Mouse (Mus musculus) pancreas, adult 10 weeks (tissue): ENCODE measurements around the gene Nps. TPM values are rescaled to one million over a fixed set of nuclear protein-coding genes. Genes with fewer than 3 reads are reported as not detected.

Experiments used
- polyA plus RNA-seq: library from polyadenylated mRNA; stranded (reverse); fragments of 350-450 nt; fragmentation: Illumina TruSeq; extraction: RNeasy Lipid Tissue Mini Kit (QIAGEN cat#74804); gene quantifications from one replicate; pipeline ENCODE4 v1.2.3, GENCODE M21; 2015; ENCODE audit warnings: low read depth, low replicate concordance; ENCODE audit not compliant: insufficient read depth

The Nps gene
- polyA plus RNA-seq: not detected

DNA sequence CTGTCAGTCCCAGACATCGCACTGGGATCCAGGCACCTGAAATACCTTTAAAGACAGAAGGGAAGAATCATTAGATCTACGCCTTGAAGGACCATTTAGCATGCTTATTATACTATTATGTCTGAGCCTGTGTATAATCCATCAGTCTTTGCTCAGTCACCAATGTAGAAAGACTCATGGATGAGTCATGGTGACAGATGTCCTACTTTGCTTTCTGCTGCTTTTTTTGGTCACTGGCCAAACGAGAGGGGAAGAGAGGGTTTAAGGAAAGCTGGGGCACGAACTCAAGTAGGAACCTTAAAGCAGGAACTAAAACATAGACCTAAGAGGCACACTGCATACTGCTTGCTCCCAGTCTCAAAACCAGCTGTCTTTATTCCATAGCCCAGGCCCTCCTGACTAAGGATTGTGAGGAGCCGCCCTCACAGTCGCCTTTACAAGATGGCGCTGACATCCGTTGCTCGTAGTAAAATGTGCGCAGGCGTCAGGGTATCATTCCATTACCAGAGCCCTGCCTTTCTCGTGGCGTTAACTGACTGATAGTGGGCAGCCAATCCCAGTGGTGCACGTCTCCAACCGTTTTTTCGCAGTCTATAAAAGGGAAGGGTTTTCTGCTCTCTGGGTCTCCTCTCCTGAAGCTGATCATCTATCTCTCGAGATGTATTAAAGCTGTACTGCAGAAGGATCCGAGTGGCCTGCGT lies at the start of gene Nps:
TSS of gene Nps (plus strand) at position 651 of the 701 bp plus-strand sequence.

Other genes with a start within 250 kb of the Nps start
- gene Foxi2, start 151.6 kb downstream of the Nps start, polyA plus RNA-seq: not detected